Mouse (Mus musculus): ENCODE measurements around the gene Kcnq1.
A peak's percentile ranks its signal among the peaks of the same experiment; 100 is the strongest.

Kcnq1 gene

DNA sequence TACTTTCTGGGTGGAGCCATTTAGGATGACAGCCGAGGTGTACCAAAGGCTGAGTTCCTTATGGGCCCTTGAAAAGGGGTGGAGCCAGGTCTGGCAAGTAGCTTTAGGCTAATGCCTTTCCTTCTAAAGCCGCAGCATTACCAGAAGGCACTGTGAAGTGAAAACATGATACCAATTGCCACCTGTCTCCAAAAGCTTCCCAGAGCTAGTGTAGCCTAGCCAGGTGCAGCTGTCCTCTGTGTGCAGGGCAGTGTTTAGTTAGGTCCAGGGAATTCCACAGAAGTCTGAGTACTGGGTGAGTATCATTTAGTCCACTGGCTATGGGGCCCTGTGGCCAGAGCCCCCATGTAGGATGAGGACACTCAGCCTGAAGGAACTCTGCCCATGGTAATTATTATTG lies 30.0 kb downstream of the Kcnq1 start:
- no peak for DNase-seq (ENCODE audit: low read depth, low spot score)

- DNase-seq (ENCODE audit: low read depth, low spot score): no peak
These were observed 30.4 kb downstream of the Kcnq1 start for GRCm38 (mm10) chr7:143136561-143136960.

DNA sequence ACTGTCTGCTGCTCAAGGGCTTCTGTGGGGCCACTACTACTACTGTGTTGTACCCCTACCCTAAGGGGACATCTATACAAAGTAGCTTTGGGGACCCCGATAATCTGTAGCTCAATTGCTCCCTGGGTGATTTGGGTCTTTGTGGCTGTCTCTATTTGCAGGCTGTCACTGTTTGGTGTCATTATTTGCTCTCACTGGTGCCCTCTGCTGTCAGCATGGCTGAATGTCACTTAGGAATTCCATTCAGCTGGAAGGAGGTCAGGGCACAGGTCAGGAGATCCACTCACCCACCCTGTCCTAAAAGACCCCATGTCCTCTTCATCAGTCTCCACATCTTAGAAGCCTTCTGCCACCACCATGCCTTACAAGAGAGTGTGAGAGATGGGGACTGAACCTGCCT lies 32.6 kb downstream of the Kcnq1 start:
- DNase-seq (ENCODE audit: low read depth, low spot score): no peak

- no peak for DNase-seq (ENCODE audit: low read depth, low spot score)
These were observed 33.8 kb downstream of the Kcnq1 start for GRCm38 (mm10) chr7:143139932-143140331.

DNA sequence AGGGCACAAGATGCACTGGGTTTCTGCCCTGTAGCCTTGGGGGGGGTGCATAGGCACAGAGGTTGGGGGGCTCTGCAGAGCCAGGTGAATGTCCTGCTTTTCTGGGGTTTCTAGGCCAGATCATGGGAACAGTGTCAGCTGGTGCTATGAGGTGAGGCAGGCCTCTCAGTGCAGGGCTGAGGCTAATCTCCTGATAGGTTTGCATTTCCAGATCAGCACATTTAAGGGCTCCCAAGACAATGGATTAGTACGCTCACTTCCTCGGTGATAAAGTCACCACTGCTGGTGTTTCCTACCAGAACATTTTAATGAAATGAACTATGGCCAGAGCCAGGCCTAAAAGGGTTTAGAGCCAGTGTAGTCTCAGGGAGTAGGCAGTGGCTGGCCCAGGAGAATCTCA lies 36.5 kb downstream of the Kcnq1 start:
- no peak for DNase-seq (ENCODE audit: low read depth, low spot score)

- no peak for DNase-seq (ENCODE audit: low read depth, low spot score)
These were observed 40.9 kb downstream of the Kcnq1 start for GRCm38 (mm10) chr7:143147015-143147414.

- no peak for DNase-seq (ENCODE audit: low read depth, low spot score)
These were observed 45.0 kb downstream of the Kcnq1 start for GRCm38 (mm10) chr7:143151171-143151570.

DNA sequence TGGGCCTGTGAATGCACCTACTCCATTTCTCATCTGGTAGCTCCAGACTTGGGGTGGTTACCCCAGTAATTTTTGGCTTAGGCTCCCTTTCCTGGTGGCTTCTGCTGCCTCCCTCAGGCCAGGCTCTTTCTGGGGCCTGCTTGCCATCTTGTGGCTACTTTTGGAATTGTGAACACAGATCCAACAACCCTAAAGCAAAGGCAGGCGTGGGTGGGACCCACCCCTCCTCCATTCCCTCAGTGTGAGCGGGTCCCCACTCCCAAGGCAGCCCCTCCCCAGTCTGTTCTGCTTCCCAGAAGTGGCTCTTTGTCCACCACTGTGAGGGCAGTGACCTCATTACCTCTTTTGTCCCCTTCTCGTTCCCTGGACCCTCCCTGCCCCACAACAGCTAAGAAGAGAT lies 46.2 kb downstream of the Kcnq1 start:
- no peak for DNase-seq (ENCODE audit: low read depth, low spot score)

- DNase-seq (ENCODE audit: low read depth, low spot score): peak; percentile 51
These were observed 47.8 kb downstream of the Kcnq1 start for GRCm38 (mm10) chr7:143153915-143154373.

DNA sequence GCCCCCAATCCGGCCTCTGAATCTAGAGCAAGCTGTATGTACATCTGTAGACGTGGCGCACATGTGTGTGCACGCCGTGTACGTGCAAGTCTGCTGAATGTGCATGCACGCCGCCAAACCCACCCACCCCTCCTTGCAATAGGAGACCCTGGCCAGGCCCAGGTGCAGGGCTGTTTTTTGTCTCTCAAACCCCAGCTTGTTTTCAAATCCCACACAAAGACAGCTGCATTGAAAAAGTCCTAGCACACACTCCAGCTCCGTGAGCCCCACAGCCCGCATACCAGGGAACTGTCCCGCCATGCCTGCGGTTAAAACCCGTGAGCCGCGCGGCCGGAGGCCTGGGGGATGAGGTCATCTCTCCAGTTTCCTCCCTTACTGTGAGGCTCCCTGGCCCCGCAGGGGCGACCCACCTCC lies 48.3 kb downstream of the Kcnq1 start:
- no peak for DNase-seq (ENCODE audit: low read depth, low spot score)

- no peak for DNase-seq (ENCODE audit: low read depth, low spot score)
These were observed 49.1 kb downstream of the Kcnq1 start for GRCm38 (mm10) chr7:143155257-143155656.

DNA sequence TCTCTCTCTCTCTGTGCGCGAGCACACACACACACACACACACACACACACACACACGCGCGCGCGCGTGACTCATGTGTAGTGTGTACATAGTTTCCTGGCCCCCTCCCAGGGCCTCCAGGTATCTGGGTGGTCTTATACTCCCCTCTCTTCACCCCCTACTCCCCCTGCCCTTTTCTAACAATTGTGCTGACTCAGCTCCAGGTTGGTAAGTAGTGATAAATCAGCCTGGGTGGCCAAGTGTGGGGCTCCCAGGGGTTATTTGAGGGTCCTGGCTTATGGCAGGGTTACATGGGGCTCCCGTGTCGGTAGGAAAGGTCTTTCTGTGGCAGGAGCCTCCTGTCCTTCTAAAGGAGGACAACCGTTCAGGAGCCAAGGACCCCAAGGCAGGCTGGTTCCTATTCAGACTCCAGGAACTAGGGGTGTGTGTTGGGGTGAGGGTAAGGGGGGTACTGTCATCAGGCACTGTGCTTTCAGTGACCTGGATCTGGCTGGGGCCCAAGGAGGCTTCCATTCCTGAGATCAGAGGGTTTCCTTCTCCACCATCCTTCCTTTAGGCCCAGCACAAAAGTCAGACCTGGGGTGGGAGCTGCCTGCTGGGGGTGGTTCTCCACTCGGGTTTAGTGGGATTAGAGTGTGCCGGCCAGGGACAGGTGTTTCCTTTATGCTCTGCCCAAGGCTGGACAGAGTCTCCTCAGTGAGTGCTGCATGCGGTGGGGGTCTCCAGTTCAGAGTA lies 52.7 kb downstream of the Kcnq1 start:
- no peak for DNase-seq (ENCODE audit: low read depth, low spot score)

- DNase-seq (ENCODE audit: low read depth, low spot score): no peak
These were observed 53.3 kb downstream of the Kcnq1 start for GRCm38 (mm10) chr7:143159446-143159845.

DNA sequence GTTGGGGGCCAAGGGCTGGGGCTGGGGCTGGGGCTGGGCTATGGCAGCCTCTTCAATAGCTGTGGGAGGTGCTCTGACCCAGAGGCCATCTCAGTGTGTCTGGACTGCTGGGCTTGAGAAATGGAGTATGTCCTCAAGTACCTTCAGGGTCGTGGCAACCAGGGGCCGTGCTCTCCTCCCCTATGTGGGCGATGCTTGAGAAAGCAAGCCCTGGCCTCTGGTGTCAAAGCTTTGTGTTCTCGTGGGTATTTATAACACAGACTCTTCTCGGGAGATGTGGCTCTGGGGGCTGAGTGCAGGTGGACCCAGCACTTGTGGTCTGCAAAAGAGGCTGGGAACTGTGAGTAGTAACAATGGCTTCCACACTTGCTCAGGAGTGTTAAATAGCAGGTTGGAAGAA lies 53.9 kb downstream of the Kcnq1 start:
- DNase-seq (ENCODE audit: low read depth, low spot score): no peak

DNA sequence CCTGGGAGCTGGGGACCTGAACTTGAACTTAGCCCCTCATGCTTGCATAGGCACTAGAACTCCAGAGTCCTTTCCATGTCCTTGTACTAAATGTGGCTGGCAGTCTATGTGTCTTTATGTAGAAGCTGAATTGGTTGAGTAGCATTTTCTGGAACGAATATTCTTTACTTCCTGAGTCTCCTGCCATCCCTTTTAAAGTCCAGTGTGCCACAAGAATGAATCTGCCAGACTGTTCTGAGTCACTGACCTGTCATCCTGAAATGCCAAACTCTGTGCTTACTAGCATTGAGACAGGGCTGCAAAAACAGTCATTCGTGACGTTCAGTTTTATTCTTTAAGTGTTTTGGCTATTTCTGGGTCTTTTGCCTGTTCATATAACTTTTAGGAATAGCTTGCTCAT lies 55.9 kb downstream of the Kcnq1 start:
- DNase-seq (ENCODE audit: low read depth, low spot score): no peak

DNA sequence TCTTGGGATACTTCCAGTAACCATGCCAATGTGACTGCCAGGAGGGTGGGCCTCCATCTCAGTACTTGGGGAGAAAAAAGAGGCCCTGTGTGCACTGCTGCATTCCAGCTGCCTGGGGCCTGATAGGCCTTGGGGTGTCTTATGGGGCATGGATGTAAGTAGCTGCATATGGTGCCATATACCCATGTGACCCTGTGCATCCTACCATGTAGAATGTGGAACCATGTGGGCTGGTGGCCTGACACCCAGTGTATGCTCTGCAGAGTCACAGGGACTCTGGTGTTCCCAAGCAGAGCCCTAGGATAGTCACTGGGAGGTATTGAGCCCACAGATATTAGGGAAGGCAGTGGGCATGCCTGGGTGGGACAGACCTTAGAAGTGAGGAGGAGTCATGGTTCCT lies 57.9 kb downstream of the Kcnq1 start:
- no peak for DNase-seq (ENCODE audit: low read depth, low spot score)

DNA sequence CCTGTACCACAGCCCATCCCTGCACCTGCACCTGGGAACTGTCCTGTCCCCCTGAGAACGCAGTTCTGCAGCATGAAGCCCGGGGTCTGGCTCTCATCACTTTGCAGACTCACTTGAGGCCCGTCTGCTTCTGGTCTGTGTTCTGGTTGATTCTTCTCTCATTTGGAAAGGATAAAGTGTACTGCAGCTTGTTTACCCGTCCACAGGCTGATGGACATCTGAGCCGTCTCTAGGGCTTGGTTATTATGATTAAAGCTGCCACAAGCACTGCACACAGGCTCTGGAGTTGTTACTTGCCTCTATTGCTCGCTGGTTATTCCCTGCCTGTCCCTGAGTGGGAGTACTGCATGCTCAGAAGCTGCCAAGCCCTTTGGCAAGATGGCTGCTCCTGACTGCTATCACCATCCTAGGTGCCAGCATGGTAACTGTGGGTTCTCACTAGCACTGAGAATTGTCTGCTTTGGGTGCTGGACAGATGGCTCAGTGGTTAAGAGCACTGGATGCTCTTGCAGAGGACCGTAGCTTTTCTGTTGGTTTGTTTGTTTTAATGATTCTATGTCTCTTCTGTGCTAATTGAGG lies 59.6 kb downstream of the Kcnq1 start:
- no peak for DNase-seq (ENCODE audit: low read depth, low spot score)

- no peak for DNase-seq (ENCODE audit: low read depth, low spot score)
These were observed 61.1 kb downstream of the Kcnq1 start for GRCm38 (mm10) chr7:143167275-143167674.

DNA sequence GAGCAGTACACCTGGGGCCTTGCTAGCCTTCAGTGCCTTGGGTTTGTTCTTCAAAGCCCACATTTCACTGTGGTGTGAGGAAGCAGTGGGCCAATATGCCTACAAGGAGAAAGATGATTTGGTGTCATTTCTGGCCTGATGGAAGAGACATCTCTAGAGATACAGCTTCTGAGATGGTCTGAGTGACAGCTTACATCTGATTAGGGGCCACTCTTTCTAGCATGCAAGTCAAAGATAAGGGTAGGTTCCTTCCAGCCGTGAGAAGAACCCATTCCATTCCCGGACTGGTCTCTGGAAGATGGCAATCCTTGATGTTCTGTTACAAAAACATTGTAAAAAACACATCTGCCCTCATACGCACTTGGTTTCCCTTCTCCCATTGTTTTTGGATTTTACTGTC lies 63.2 kb downstream of the Kcnq1 start:
- no peak for DNase-seq (ENCODE audit: low read depth, low spot score)

DNA sequence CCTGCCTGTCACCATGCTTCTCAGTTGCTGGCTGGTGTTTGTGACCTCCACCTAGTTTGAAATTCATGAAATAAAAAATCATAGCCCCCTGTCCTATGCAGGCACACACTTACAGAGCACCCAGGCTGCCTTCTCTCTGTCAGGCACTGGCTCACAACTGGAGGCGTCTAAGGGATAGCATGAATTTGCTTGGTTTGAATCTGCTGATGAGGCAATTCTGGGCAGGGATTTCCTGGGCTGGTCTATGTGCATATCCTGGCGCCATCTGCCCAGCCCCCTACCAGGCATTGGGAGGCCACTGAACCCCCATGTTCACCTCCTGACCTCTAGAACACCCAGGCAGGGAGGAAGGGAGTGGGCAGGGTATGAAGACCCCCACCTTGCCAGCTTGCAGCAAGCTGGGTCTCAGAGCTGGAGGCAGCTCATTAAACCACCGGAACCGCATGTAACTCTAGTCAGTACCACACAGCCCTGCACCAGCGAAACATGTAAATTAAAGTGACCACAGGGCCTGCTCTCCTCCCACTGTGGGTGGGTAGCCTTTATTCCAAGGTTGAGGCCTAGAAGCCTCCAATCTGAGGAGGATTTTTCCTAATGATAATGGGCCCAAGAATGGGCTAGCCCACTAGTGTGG lies 66.9 kb downstream of the Kcnq1 start:
- DNase-seq (ENCODE audit: low read depth, low spot score): no peak

DNA sequence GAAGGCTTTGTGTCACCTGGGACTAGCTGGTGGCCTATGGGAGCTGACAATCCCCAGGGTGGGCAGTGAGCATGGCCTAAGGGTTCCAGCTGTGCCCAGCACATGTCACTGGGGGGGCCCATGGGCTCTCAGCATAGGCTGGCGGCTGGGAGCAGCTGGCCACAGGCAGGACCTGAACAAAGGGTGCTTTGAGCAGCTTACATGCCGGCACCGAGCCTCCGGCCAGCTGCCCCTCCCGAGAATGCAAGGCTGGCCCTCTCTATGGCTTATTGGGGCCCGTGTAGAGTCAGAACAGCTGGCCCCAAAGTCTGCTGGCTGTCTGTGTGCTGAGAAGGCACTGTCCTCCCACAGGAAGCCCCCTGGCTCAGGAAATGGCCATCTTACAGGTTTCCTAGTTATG lies 68.5 kb downstream of the Kcnq1 start:
- no peak for DNase-seq (ENCODE audit: low read depth, low spot score)

- no peak for DNase-seq (ENCODE audit: low read depth, low spot score)
These were observed 72.7 kb downstream of the Kcnq1 start for GRCm38 (mm10) chr7:143178831-143179230.

GRCm38 (mm10) chr7:143180761-143181160 lies 74.6 kb downstream of the Kcnq1 start:
- no peak for DNase-seq (ENCODE audit: low read depth, low spot score)

Data from brain, embryonic 18.5 days (tissue).